Mouse (Mus musculus) erythroblast, embryonic 14.5 days (primary cell): ENCODE data around the gene Papolb.

Experiments
- GATA1 ChIP-seq: IDR thresholded peaks from 2 replicates; pipeline ENCODE4 v1.6.1; 2012; ENCODE audit warnings: low read length, inconsistent platforms, mixed read lengths
- TAL1 ChIP-seq: IDR thresholded peaks from 3 replicates; pipeline ENCODE4 v1.6.1; 2012; ENCODE audit warnings: low read length, inconsistent platforms, mixed read lengths

DNA sequence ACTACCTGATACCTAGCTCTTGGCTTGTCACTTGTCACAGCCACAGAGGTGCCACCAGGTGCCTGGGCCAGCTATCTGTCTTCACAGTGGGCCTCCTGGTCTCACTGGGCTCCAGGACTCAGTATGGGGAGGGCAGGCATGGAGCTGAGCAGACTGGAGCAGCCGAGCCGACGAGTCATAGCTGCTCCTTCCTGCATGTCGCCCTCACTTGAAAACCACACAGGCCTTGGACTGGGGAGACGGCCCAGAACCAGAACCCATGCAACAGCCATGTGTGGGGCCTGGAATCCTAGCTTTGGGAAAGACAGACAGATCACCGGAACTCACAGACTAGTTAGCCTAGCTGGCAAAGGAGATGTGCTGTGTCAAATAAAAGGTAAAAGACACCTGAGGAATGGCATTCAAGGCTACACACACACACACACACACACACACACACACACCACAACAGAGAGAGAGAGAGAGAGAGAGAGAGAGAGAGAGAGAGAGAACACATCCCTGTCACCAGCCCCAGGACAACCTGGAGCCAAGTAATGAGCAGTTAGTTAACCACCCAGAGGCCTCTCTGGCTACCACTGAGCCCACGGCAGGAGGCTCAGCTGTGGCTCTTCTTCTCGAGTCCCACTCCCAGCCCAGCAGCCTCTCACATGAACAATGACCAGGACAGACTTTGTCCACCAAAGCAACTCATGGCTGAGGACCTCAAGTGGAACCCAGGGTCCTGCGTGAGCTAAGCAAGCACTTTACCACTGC is 39.7 kb downstream of the Papolb start:
- TF ChIP-seq GATA1 (no peak), TAL1 (no peak)
